Mouse (Mus musculus) stomach, postnatal 0 days (tissue): Measurements from ENCODE around the gene Dync2li1.

Source experiments
- CTCF ChIP-seq: IDR thresholded peaks from 2 replicates; pipeline ENCODE4 v1.5.1; 2016; ENCODE audit warnings: antibody characterized with exemption, low read depth, mild to moderate bottlenecking, moderate library complexity
- EP300 ChIP-seq: optimal IDR thresholded peaks from 2 replicates; pipeline ENCODE3; 2016; ENCODE audit warnings: antibody characterized with exemption

- TF ChIP-seq CTCF: no peak
- TF ChIP-seq EP300: no peak
These were observed 31.9 kb downstream of the Dync2li1 start for GRCm38 (mm10) chr17:84658195-84658594.
